Mouse (Mus musculus): ENCODE data around the gene Havcr2.

Gene Havcr2

DNA sequence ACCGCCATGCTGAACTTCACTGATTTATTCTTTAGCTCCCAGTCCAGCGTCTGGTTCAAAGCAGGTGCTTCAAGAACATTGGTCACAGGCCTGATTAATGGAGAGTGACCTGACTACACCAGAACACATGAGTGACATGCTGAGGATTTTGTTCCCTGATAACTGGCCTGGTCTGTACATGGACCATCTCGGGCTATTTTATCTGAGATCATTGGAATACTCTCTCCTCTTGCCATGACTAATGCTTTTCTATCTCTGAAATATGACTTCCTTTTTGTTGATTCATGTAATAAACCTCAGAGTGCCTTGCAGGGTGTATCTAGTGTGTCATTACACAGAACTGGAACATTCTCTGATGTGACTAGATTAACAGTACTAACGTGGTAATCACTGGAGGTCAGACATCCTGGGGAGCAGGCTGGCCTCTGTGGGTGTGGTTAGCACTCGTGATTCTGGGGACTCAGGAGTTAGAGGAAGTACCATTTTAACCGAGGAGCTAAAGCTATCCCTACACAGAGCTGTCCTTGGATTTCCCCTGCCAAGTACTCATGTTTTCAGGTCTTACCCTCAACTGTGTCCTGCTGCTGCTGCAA, at the start of gene Havcr2:
Gene Havcr2 (plus strand): TSS at position 483 of the 593 bp plus-strand sequence.
- no peak for TF ChIP-seq GATA4 (IDR thresholded peaks at IDR 0.05; ENCODE audit: insufficient replicate concordance, low read length)

DNA sequence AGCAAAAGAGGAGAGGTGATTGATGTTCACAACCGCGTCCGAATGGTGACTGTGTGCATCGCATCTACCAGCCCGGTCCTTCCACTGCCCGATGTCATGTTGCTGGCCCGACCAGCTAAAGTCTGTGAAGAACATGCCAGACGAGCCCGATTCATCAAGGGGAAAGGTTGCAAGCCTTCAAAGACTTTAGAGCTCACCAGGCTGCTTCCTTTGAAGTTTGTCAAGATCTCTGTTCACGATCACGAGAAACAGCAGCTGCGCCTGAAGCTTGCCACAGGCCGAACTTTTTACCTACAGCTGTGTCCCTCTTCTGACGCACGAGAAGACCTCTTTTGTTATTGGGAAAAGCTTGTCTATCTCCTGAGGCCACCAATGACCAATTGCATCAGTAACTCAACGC, 49.7 kb upstream of the Havcr2 start:
- no peak for TF ChIP-seq GATA4 (IDR thresholded peaks at IDR 0.05; ENCODE audit: insufficient replicate concordance, low read length)

DNA sequence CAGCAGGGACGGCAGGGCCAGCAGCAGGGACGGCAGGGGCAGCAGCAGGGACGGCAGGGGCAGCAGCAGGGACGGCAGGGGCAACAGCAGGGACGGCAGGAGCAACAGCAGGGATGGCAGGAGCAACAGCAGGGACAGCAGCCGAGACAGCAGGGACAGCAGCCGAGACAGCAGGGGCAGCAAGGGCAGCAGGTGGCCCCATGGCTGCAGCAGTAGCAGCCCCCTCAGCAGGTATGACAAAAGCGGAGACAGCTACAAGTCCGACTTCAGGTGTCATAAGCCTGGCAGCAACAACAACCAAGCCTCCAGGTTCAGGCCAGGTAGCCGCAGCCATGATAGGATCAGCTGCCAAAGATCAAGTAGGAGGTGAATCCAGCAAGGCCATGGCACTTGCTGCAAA, 48.0 kb upstream of the Havcr2 start:
- no peak for TF ChIP-seq GATA4 (IDR thresholded peaks at IDR 0.05; ENCODE audit: insufficient replicate concordance, low read length)

DNA sequence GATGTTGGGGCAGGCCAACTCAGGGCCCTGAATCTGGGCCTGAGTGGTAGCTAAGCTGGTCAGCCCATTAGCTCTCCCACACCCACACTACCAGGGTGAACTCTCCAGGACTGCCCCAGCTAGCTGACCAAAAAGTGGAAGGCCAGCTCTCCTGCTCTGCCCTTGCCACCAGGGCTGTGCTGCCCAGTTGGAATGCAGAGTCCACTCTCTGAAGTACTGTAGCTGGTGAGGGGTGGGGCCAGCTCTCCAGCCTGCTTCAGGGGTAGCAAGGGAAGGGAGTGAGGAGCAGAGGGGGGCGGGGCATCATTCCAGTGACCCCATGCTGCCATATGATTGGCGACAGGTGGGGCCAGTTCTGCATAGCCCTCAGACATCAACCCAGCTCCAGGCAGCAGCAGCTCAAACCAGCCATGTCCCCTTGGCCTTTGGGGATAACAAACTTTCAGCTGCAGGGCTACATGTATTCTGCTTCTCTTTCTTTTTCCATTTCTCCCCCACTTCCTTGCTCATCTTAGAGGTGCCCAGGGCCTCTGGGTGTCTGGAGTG, 44.6 kb upstream of the Havcr2 start:
- no peak for TF ChIP-seq GATA4 (IDR thresholded peaks at IDR 0.05; ENCODE audit: insufficient replicate concordance, low read length)

DNA sequence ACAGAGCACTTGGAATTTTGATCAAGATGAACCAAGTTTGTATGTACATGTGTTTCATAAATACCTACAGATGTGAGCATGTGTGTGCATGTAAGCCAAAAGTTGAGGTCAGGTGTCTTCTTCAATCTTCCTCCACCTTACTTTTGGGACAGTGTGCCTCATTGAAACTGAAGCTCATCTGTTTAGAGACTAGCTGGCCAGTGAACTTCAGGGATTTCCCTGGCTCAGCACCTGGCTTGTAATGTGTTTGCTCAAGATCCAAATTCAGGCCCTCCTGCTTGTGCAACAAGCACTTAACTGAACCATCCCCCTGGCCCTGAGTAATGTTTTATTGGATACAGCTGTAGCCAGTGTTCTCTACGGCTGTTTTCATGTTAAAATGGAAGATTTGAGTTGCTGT, 36.3 kb upstream of the Havcr2 start:
- TF ChIP-seq GATA4 (IDR thresholded peaks at IDR 0.05; ENCODE audit: insufficient replicate concordance, low read length), result no peak

DNA sequence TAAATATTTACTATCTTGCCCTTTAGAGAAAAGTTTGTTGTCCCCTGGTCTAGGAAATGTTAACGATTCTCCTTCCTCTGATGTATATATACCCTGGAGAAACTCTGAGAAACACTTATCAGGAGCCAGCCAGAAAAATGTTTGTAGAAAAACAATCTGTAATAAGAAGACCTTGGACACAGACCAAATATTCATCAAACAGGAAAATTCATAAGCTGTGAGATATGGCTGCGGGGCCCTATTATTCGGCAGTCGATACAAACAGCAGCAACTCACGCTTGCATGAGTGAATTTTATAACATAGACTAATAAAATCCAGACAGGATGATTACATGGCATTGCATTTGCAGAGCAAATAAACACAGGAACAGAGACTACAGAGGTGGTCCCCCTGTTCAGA, 35.9 kb upstream of the Havcr2 start:
- no peak for TF ChIP-seq GATA4 (IDR thresholded peaks at IDR 0.05; ENCODE audit: insufficient replicate concordance, low read length)

DNA sequence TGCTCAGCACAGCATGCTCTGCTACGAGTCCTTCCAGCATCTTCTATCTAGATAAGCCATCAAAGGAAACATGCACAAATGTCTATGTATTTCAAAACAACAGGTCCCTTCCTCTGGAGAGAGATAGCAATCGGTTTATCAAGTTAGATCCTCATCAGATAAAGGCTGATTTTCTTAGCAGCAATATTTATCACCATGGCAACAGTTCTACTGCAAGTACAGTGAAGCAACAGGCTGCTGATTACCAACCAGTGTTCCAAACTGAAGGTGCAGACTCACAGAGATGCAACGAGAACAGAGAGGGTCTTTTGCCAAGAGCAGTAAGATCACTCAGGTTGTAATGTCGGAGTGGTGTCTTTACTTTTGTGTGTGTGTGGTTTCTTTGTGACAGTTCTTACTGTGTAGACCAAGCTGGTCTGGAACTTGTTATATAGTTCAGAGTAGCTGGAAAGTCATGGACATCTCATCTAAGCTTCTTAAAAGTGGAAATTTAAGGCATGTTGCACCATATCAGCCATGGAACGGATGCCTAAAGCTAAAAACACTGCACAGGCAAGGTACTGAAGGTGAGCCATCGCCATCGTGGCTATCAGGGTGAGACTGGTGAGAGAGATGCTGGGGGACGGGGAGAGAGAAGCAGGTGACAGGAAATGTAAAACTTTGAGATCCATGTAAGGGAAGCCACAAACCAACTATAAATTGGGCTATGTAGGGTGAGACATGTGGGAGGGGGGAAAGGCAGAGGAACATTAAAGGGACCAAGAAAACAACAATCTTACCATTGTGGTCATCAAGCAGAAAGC, 33.4 kb upstream of the Havcr2 start:
- TF ChIP-seq GATA4 (IDR thresholded peaks at IDR 0.05; ENCODE audit: insufficient replicate concordance, low read length), result no peak

DNA sequence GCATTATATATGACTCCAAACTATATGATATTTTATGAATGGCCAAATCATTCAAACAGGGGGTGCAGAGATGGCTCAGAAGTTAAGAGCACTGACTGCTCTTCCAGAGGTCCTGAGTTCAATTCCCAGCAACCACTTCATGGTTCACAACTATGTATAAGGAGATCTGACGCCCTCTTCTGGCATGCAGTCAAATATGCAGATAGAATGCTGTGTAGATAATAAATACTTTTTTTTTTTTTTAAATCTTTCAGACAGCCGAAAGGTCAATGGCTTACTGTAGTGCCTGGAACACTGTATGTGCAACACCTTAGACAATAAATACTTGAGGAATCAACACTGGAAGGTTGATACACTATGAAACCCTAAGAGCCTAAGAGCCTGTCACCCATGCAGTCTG, 24.6 kb upstream of the Havcr2 start:
- no peak for TF ChIP-seq GATA4 (IDR thresholded peaks at IDR 0.05; ENCODE audit: insufficient replicate concordance, low read length)

DNA sequence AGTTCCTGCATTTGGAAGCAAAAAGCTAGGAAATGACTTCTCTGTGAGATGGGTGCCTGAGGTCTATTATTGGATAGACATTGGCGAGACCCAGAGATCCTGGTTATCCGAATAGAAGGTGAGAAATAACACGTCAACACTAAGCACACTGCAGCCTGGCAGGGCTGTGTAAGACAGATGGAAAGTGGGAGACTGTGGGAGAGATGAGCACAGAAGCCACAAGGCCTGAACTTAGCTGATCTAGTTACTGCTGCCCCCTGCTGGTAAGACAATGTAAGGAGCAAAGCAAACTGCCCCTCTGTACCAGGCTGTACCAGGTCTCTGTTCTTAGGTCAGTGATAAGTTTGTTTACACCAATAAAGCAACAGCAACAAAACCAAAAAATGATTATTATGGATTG, 23.6 kb upstream of the Havcr2 start:
- no peak for TF ChIP-seq GATA4 (IDR thresholded peaks at IDR 0.05; ENCODE audit: insufficient replicate concordance, low read length)

DNA sequence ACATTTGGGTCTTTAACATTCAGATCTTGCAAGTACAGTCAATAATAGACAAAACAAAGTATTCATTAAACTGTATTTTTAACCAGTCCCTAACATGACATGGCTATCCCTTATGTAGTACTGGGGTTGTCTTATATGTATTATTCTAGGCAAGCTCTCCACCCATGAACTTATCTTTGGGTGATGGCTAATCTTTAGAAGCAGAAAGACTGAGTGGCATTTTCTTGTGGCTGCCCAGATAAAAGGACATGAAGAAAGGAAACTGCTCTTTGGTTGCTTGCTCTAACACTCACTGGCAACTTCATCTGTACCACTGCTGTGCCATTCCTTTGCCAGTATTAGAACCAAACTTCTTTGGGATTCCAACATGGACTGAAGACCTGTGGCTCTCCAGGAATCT, 19.4 kb upstream of the Havcr2 start:
- no peak for TF ChIP-seq GATA4 (IDR thresholded peaks at IDR 0.05; ENCODE audit: insufficient replicate concordance, low read length)

DNA sequence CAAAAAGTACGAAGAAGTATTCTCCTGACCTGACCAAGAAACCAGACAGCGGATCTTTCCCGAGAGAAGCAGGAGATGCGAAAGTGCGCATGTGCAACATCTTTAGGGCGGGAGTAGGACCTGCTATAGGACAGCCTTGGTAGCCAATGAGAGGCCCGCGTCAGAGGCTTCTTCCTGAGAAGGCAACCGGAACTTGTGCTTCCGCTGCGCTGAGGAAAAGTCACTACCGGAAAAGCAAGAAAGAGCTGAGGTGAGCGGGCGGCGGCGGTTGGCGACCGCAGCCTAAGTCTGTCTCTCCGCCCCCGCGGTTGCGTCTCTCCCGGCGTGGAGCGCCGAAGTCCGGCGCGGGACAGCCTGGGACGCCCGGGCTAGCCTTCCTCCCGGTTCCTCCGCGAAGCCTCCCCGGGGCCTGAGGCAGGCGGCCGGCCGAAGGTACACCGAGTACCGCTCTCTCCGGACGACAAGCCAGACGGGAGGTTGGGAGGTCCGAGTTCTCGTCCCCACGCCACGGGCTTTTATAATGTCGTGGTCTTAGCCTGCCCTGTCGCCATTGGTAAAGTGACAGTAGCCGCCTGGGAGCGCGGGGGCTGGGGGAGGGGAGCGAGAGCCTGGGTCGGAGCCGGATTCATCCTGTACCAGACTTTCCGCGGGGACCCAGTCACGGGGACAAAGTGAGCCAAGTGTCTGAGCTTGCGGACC, 17.8 kb upstream of the Havcr2 start, which contains the start of gene Med7:
Gene Med7 (plus strand): TSS at position 166 of the 699 bp plus-strand sequence.
- TF ChIP-seq GATA4 (IDR thresholded peaks at IDR 0.05; ENCODE audit: insufficient replicate concordance, low read length), result no peak

DNA sequence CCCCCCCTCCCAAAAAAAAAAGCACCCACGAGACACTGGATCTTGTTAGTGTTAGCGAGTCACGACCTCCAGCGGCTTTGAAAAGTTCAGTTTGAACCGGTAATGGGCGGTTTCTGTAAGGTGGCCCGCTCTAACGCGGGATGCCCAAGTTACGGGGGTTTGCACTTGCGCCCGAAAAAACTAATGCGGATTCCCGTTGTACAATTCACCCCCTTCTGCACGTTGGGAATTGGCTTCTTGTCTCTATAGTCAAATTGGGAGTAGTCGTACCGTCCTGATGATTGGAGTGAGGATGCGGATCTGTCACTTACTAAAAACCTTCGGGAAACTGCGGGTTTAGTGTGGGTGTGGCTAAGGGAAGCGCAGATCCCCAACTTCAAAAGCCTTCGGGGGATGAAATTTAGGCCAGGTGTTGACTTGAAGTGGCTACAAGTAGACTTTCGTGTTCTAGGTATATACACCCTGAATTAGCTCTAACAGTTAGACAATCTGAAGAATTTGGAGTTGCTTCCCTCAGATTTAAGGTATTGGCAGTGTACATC, 17.2 kb upstream of the Havcr2 start:
- TF ChIP-seq GATA4 (IDR thresholded peaks at IDR 0.05; ENCODE audit: insufficient replicate concordance, low read length), result no peak

DNA sequence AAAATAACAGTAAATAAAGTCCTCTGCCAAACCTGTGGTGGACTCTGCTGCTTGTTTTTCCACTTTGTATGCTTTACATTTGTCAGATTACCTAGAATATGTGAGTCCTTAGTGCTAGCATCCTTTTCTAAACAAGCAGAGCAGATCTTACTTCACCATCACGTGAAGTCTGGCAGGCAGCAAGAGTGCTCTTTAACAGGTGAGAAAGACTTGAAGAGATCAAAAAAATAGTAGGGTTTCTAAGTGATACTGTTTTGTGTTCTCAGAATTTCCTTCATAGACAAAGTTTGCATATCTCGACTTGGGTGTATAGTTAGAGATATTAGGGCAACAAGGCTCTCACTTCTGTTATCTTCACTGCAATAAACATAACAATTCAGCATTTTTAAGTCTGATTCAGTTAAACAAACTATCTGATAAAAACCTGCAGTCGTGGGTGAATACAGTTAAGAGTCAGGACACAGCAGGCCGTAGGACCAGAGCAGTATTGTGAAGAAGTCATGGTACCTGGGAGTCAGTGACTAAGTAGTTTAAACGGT, 15.7 kb upstream of the Havcr2 start:
- no peak for TF ChIP-seq GATA4 (IDR thresholded peaks at IDR 0.05; ENCODE audit: insufficient replicate concordance, low read length)

DNA sequence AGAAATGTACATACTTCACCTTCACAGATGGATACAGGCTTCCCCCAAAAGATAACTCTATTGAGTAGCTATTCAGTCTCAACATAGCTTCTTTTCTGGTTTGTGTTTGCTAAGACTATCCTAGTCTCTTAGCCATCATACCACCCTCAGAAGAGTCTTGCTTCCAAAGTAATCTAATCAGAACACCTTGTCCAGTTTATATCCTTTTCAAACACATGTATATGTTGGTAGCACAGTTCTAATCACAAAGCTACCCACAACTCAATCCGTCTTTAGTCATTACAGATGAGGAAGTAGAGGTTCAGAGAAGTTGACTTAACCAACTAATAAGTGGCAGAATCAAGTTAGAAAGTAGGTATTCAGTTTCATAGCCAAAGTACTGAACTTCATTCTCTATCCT, 13.0 kb upstream of the Havcr2 start:
- TF ChIP-seq GATA4 (IDR thresholded peaks at IDR 0.05; ENCODE audit: insufficient replicate concordance, low read length), result no peak

DNA sequence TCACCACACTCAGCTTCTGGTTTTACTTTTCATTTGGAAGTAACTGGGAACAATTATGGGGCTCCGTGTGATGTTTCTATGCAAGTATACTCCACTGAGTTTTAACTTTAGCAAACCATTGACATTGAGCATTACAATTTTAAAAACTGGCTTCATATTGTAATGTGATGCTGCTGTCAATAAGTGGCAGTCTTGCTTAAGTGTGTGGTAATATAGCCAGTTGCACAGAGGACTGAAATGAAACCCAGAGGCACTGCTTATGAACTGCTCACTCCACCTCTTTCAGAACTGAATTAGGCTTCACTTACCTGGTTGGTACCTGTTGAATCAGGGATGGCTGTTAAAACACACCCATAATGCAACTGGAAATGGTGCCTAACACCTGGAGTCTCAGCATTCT, 11.6 kb upstream of the Havcr2 start:
- no peak for TF ChIP-seq GATA4 (IDR thresholded peaks at IDR 0.05; ENCODE audit: insufficient replicate concordance, low read length)

Data from liver, adult (tissue).